Mouse (Mus musculus): ENCODE data around the gene Eya2.

DNA sequence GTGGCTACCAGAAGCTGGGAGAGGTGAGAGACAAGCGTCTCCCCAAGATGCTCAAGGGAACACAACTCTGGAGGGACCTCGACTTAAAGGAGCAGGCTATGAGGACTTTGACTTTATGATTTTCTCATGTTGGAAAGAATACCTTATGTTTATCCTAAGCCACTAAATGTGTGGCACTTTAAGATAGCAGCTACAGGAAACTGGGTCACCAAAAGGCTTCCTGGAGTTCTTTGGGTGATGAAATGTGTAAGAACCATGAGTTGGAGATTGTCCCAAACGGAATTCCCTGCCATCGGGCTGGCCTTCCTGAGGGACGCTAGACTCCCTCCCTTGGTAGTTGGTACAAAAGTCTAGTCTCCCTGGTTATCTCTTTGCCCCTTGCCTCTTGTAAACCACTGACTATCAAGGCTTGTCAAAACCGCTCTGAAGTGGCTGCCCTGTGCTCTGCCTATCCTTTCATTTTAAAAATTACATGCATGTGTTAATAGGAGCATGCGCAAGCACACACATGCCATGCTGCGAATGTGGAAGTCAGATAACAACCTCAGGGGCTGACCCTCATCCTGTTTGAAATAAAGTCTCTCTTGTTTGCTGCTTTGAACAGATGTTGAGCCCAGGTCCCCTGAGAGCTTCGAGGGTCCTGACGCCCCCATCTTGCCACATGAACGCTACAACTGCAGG is 44.4 kb downstream of the Eya2 start:
- no peak for TF ChIP-seq POLR2A (IDR thresholded peaks at IDR 0.05; ENCODE audit: insufficient read length, low read depth)
- no peak for TF ChIP-seq E2F4 (IDR thresholded peaks at IDR 0.05; ENCODE audit: insufficient read depth)
- no peak for TF ChIP-seq SRF (IDR thresholded peaks at IDR 0.05; ENCODE audit: control insufficient read depth, insufficient read length, low read depth)
